Mouse (Mus musculus) liver, embryonic 16.5 days (tissue): Measurements from ENCODE around the gene Eda2r. TPM values are rescaled to one million over a fixed set of nuclear protein-coding genes. Genes with fewer than 3 reads are reported as not detected.
A peak's percentile ranks its signal among the peaks of the same experiment; 100 is the strongest.

Experiments
- ATAC-seq: fragments of 200-750 bp; cut with Nextera tagmentation; 2 replicates; pipeline ENCODE4 v1.8.0; 2017; ENCODE audit warnings: low read depth, mild to moderate bottlenecking, moderate number of reproducible peaks, moderate library complexity
- H3K27ac ChIP-seq: fragments of 300-500 bp; sonication (generic); 2 replicates; pipeline ENCODE4 v1.5.1; 2014; ENCODE audit warnings: mild to moderate bottlenecking, low read length
- H3K27me3 ChIP-seq: fragments of 300-500 bp; sonication (generic); 2 replicates; pipeline ENCODE4 v1.6.1; 2014; ENCODE audit warnings: low read depth, low read length, mixed read lengths; ENCODE audit not compliant: control insufficient read depth, insufficient read depth
- H3K36me3 ChIP-seq: fragments of 300-500 bp; sonication (generic); 2 replicates; pipeline ENCODE4 v1.6.1; 2014; ENCODE audit warnings: mild to moderate bottlenecking; ENCODE audit not compliant: control insufficient read depth, insufficient read depth
- H3K4me1 ChIP-seq: fragments of 300-500 bp; sonication (generic); 2 replicates; pipeline ENCODE4 v1.6.1; 2014; ENCODE audit warnings: low read depth, low read length, mixed read lengths; ENCODE audit not compliant: control insufficient read depth
- H3K4me2 ChIP-seq: fragments of 300-500 bp; sonication (generic); 2 replicates; pipeline ENCODE4 v1.6.1; 2014; ENCODE audit warnings: low read depth, low read length, mixed read lengths
- H3K4me3 ChIP-seq: fragments of 300-500 bp; sonication (generic); 2 replicates; pipeline ENCODE4 v1.5.1; 2014; ENCODE audit warnings: low read depth, mild to moderate bottlenecking, low read length
- H3K9ac ChIP-seq: fragments of 300-500 bp; sonication (generic); 2 replicates; pipeline ENCODE4 v1.6.1; 2014; ENCODE audit warnings: low read depth, low read length
- H3K9me3 ChIP-seq: fragments of 300-500 bp; sonication (generic); replicated peaks from 2 replicates; pipeline ENCODE4 v1.6.1; 2016; ENCODE audit warnings: low read length; ENCODE audit not compliant: control insufficient read depth
- WGBS: fragments of 180-500 bp; shearing (Covaris S2); extraction: QIAGEN DNeasy Blood & Tissue Kit; methylation state at CpG from one replicate; pipeline ENCODE4 v1.1.7; 2014; ENCODE audit not compliant: insufficient replicate concordance; 5-methylcytosine and 5-hydroxymethylcytosine counted together
- polyA plus RNA-seq: library from polyadenylated mRNA; unstranded; fragments of >200 nt; fragmentation: Nextera tagmentation; extraction: Ambion mirVana; gene quantifications from 2 replicates; pipeline ENCODE4 v1.2.1, GENCODE M21; 2015

Gene Eda2r
- 0.14 and 0.15 TPM in 2 replicates for polyA plus RNA-seq

GRCm38 (mm10) chrX:97377065-97377421 is at the start of gene Eda2r:
Eda2r (minus strand) TSS chrX:97377216.
- Histone ChIP-seq H3K4me1 (no peaks in the 10 kb centered on the region), H3K27me3 (no peaks in the 10 kb centered on the region), H3K4me3 (no peak within 1 kb of the TSS), H3K36me3 (no peaks in the 10 kb centered on the region), H3K9me3 (no peaks in the 10 kb centered on the region), H3K9ac (no peak within 1 kb of the TSS), H3K4me2 (peak within 1 kb of the TSS; percentile 13; the same call in 1 of the 2 replicates), H3K27ac (no peak within 1 kb of the TSS)
- peak; percentile 68 for ATAC-seq
- 18% methylated on average over 8 of the region's 8 CpGs for WGBS

DNA sequence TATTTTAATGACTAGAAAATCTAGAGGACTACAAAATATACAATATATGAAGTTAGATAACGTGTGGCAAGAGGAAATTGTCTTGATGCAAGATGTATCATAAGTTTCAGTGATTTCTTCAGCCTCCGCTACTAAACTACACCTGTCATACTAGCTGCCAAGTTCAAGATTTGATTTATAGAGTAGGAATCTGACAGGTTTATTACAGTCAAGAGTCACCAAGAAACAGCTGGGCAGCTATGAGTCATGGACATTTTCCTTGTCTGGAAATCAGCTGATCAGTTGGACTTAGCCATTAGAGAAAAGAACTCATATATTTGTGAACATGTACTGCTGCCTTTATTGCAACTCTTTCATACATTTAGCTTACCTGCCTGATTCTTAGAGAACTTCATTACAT is 20.9 kb upstream of the Eda2r start:
- H3K27ac ChIP-seq = no peak overlapping the region
- H3K9me3 ChIP-seq = no peaks in the 10 kb centered on the region
- no peaks in the 10 kb centered on the region for H3K36me3 ChIP-seq
- 55% methylated on average over 2 of the region's 2 CpGs for WGBS
- no peak overlapping the region for H3K4me2 ChIP-seq
- H3K27me3 ChIP-seq = no peaks in the 10 kb centered on the region
- H3K9ac ChIP-seq = no peak overlapping the region
- ATAC-seq = no peak
- no peaks in the 10 kb centered on the region for H3K4me1 ChIP-seq
- no peak overlapping the region for H3K4me3 ChIP-seq

GRCm38 (mm10) chrX:97378076-97378475 is 1.1 kb upstream of the Eda2r start:
- Histone ChIP-seq H3K4me3 (no peak overlapping the region), H3K27me3 (no peaks in the 10 kb centered on the region), H3K27ac (no peak overlapping the region), H3K36me3 (no peaks in the 10 kb centered on the region), H3K4me2 (no peak overlapping the region), H3K4me1 (no peaks in the 10 kb centered on the region), H3K9ac (no peak overlapping the region), H3K9me3 (no peaks in the 10 kb centered on the region)
- no peak for ATAC-seq
- 30% methylated on average over 1 of the region's 1 CpGs for WGBS

GRCm38 (mm10) chrX:97376321-97377064 is 523 bp downstream of the Eda2r start:
- no peak overlapping the region for H3K27ac ChIP-seq
- H3K4me3 ChIP-seq = no peak overlapping the region
- 27% methylated on average over 15 of the region's 15 CpGs for WGBS
- peak overlapping the region; percentile 13; the same call in 1 of the 2 replicates for H3K4me2 ChIP-seq
- H3K9ac ChIP-seq = no peak overlapping the region
- H3K9me3 ChIP-seq = no peaks in the 10 kb centered on the region
- no peaks in the 10 kb centered on the region for H3K36me3 ChIP-seq
- ATAC-seq = no peak
- H3K27me3 ChIP-seq = no peaks in the 10 kb centered on the region
- no peaks in the 10 kb centered on the region for H3K4me1 ChIP-seq

GRCm38 (mm10) chrX:97372826-97373225 is 4.2 kb downstream of the Eda2r start:
- no peaks in the 10 kb centered on the region for H3K27me3 ChIP-seq
- no peak overlapping the region for H3K27ac ChIP-seq
- H3K9ac ChIP-seq = no peak overlapping the region
- 62% methylated on average over 2 of the region's 2 CpGs for WGBS
- no peaks in the 10 kb centered on the region for H3K36me3 ChIP-seq
- no peaks in the 10 kb centered on the region for H3K4me1 ChIP-seq
- H3K9me3 ChIP-seq = no peaks in the 10 kb centered on the region
- no peak overlapping the region for H3K4me2 ChIP-seq
- ATAC-seq = no peak
- H3K4me3 ChIP-seq = no peak overlapping the region

- no peak overlapping the region for H3K27ac ChIP-seq
- no peaks in the 10 kb centered on the region for H3K27me3 ChIP-seq
- ATAC-seq = no peak
- H3K4me2 ChIP-seq = no peak overlapping the region
- 63% methylated on average over 1 of the region's 1 CpGs for WGBS
- no peaks in the 10 kb centered on the region for H3K9me3 ChIP-seq
- H3K9ac ChIP-seq = no peak overlapping the region
- no peak overlapping the region for H3K4me3 ChIP-seq
- no peaks in the 10 kb centered on the region for H3K4me1 ChIP-seq
- H3K36me3 ChIP-seq = no peaks in the 10 kb centered on the region
These were observed 7.8 kb downstream of the Eda2r start for GRCm38 (mm10) chrX:97369206-97369605.

GRCm38 (mm10) chrX:97368741-97369140 is 8.3 kb downstream of the Eda2r start:
- Histone ChIP-seq H3K4me3 (no peak overlapping the region), H3K4me2 (no peak overlapping the region), H3K4me1 (no peaks in the 10 kb centered on the region), H3K9ac (no peak overlapping the region), H3K9me3 (no peaks in the 10 kb centered on the region), H3K27me3 (no peaks in the 10 kb centered on the region), H3K36me3 (no peaks in the 10 kb centered on the region), H3K27ac (no peak overlapping the region)
- ATAC-seq = no peak
- WGBS = 62% methylated on average over 2 of the region's 2 CpGs

DNA sequence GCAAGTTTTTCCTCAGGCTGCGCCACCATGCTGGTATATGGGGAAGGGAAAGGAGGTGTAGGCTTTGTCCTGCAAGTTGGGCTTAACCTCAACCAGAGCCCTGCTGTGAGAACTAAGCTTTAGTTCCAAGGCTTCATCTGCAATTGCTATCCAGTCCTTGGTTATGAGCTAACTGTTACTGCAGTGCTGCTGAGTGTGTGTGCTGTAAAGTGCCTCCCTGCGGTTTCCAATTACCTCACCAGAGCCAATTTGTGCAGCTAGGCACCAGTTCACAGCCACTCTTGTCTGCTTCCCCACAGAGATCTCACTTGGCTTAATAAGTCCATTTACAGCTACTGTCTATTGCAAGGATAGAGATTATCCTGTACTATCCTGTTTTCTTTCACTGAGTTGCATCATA is 16.1 kb downstream of the Eda2r start:
- no peak overlapping the region for H3K4me2 ChIP-seq
- no peak for ATAC-seq
- no peaks in the 10 kb centered on the region for H3K4me1 ChIP-seq
- no peak overlapping the region for H3K27ac ChIP-seq
- H3K9me3 ChIP-seq = no peaks in the 10 kb centered on the region
- H3K9ac ChIP-seq = no peak overlapping the region
- no peaks in the 10 kb centered on the region for H3K27me3 ChIP-seq
- no peaks in the 10 kb centered on the region for H3K36me3 ChIP-seq
- whole genome bisulfite sequencing = 49% methylated on average over 2 of the region's 2 CpGs
- H3K4me3 ChIP-seq = no peak overlapping the region

DNA sequence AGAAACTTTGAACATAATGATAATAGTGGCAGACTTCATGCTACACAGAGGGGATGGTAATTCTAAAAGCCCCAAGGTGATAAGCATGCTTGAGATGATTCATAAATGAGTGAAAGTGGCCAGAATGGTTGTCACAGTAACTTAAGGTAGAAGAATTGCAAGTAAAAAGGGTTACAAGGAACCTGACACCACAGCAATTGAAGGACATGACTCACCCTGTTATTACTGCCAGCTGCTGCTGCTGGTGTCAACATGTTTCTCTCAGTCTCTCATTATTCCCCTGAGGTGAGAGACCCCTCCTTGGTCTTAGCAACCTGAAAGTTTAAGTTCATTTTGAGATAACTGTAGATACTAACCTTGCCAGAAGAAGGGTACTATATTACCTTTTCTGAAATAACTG is 49.1 kb downstream of the Eda2r start:
- no peaks in the 10 kb centered on the region for H3K27me3 ChIP-seq
- no peaks in the 10 kb centered on the region for H3K9me3 ChIP-seq
- no peaks in the 10 kb centered on the region for H3K4me1 ChIP-seq
- no peak overlapping the region for H3K27ac ChIP-seq
- no peak overlapping the region for H3K4me2 ChIP-seq
- no peak overlapping the region for H3K4me3 ChIP-seq
- no peaks in the 10 kb centered on the region for H3K36me3 ChIP-seq
- H3K9ac ChIP-seq = no peak overlapping the region
- no peak for ATAC-seq
